Mouse (Mus musculus) G1E (cell line): ENCODE data around the gene Fxr1. TPM values are rescaled to one million over a fixed set of nuclear protein-coding genes. Genes with fewer than 3 reads are reported as not detected.
"Not testable (repeated sequence)": the region's sequence is repeated elsewhere in the genome, so short reads cannot be mapped to it uniquely, and the experiment has no call there.

Source experiments
- ATAC-seq: 2 replicates; pipeline ENCODE4 v1.8.0; 2016; ENCODE audit warnings: mild to moderate bottlenecking; ENCODE audit not compliant: insufficient number of reproducible peaks, poor library complexity, low FRiP score, severe bottlenecking; ENCODE audit errors: extremely low read depth
- DNase-seq: peaks from one replicate; pipeline ENCODE4 v3.0.0; 2012; ENCODE audit warnings: low spot score
- H3K27me3 ChIP-seq: 2 replicates; pipeline ENCODE4 v1.6.1; 2012; ENCODE audit warnings: mild to moderate bottlenecking, low read length, inconsistent platforms; ENCODE audit not compliant: insufficient read depth
- H3K36me3 ChIP-seq: replicated peaks from 2 replicates; pipeline ENCODE3; 2012; ENCODE audit warnings: mild to moderate bottlenecking, inconsistent platforms
- H3K4me1 ChIP-seq: 2 replicates; pipeline ENCODE4 v1.6.1; 2012; ENCODE audit warnings: low read depth, low read length, inconsistent platforms, mixed read lengths; ENCODE audit not compliant: insufficient read depth
- H3K4me3 ChIP-seq: 2 replicates; pipeline ENCODE4 v1.5.1; 2012; ENCODE audit warnings: low read depth, mild to moderate bottlenecking, inconsistent platforms, low read length, moderate library complexity, mixed read lengths
- H3K9me3 ChIP-seq: replicated peaks from 2 replicates; pipeline ENCODE4 v1.6.1; 2012; ENCODE audit warnings: inconsistent platforms
- CTCF ChIP-seq: IDR thresholded peaks from 2 replicates; pipeline ENCODE4 v1.5.1; 2012; ENCODE audit warnings: low read depth, low read length, inconsistent platforms, mixed read lengths
- GATA1 ChIP-seq: IDR thresholded peaks from 2 replicates; pipeline ENCODE4 v1.6.1; 2012; ENCODE audit warnings: borderline replicate concordance, low read length, inconsistent platforms, mixed read lengths
- GATA2 ChIP-seq: IDR thresholded peaks from 2 replicates; pipeline ENCODE4 v1.6.1; 2012; ENCODE audit warnings: low read depth, low read length, inconsistent platforms, borderline replicate concordance
- POLR2AphosphoS5 ChIP-seq: IDR thresholded peaks from 2 replicates; pipeline ENCODE4 v1.6.1; 2012; ENCODE audit warnings: low read depth, low read length, inconsistent platforms; ENCODE audit not compliant: insufficient replicate concordance
- TAL1 ChIP-seq: conservative IDR thresholded peaks from 2 replicates; pipeline ENCODE4 v1.6.1; 2012; ENCODE audit warnings: low read depth, low read length, inconsistent platforms, mixed read lengths
- polyA plus RNA-seq: library from polyadenylated mRNA; stranded (reverse); fragments of >175 nt; gene quantifications from 2 replicates; pipeline ENCODE4 v1.2.3, GENCODE M21; 2012
- total RNA-seq, 2 experiments: library from RNA; stranded (forward) in 1 of 2; stranded (reverse) in 1 of 2; fragments of 200-1000 nt in 1 of 2; fragments of >200 nt in 1 of 2; fragmentation: Nextera tagmentation in 1 of 2; gene quantifications; 2 replicates each; pipeline ENCODE4 v1.2.3; 2014 to 2017

The Fxr1 gene
- total and polyA plus RNA-seq, 3 experiments, result 26.6 to 280 (median 214) TPM

DNA sequence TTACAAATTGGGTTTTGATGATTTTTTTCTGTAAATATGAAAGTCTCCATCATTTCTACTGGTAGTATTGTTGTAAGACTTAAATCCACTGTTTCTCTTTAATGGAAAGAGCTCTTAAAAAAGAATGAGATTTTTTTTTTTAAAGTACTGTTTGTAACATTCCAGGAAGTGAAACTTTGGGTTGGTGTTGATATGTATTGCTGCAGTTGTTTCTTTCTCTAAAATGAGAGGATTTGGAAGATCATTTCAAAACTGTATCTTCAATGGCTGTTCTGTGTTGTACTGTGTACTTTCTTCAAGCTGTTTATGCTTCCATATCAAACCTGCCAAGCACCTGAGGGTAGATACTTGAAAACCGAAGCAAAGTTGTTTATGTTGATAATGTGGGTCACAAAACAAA, 15.1 kb downstream of the Fxr1 start:
- Histone ChIP-seq H3K9me3 (no peaks in the 10 kb centered on the region), H3K4me3 (no peak overlapping the region), H3K27me3 (no peaks in the 10 kb centered on the region), H3K4me1 (peaks cover 65% of the 10 kb centered on the region), H3K36me3 (peaks cover 14% of the 10 kb centered on the region)
- DNase-seq, result no peak
- ATAC-seq, result no peak
- TF ChIP-seq GATA2 (no peak), POLR2AphosphoS5 (no peak), GATA1 (no peak), CTCF (no peak), TAL1 (no peak)

DNA sequence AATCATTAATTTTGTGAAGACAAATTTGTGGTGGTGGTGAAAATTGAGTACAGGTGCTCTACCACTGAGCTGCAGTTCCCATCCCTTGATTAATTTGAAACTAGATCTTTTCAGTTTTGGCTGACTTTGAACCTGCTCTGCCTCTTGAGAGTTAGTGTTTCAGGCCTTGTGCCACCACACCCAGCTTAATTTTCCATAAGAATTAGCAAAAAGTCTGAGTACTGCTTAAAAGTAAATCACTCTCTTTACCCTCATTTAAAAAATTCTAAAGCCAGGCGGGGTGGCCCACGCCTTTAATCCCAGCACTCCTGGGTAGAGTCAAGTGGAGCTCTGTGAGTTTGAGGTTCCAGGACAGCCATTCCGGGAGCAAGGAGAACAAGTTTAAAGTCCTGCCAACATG, 16.0 kb downstream of the Fxr1 start:
- Histone ChIP-seq H3K4me1 (peaks cover 64% of the 10 kb centered on the region), H3K4me3 (no peak overlapping the region), H3K36me3 (peaks cover 23% of the 10 kb centered on the region), H3K27me3 (no peaks in the 10 kb centered on the region), H3K9me3 (no peaks in the 10 kb centered on the region)
- TF ChIP-seq CTCF (no peak), POLR2AphosphoS5 (no peak), GATA2 (no peak), GATA1 (no peak), TAL1 (no peak)
- no peak for ATAC-seq
- no peak for DNase-seq

GRCm38 (mm10) chr3:34041990-34042389, 22.2 kb downstream of the Fxr1 start:
- Histone ChIP-seq H3K36me3 (peaks cover 69% of the 10 kb centered on the region), H3K27me3 (no peaks in the 10 kb centered on the region), H3K9me3 (no peaks in the 10 kb centered on the region), H3K4me3 (no peak overlapping the region), H3K4me1 (peaks cover 27% of the 10 kb centered on the region; the same call in 1 of the 2 replicates)
- no peak for TF ChIP-seq TAL1
- no peak for TF ChIP-seq POLR2AphosphoS5
- no peak for TF ChIP-seq CTCF
- TF ChIP-seq GATA1, result no peak
- no peak for TF ChIP-seq GATA2
- DNase-seq (no peak), ATAC-seq (no peak)

- Histone ChIP-seq H3K4me3 (no peak overlapping the region), H3K9me3 (no peaks in the 10 kb centered on the region), H3K4me1 (peaks cover 5% of the 10 kb centered on the region; the same call in 1 of the 2 replicates), H3K27me3 (no peaks in the 10 kb centered on the region), H3K36me3 (peaks cover 73% of the 10 kb centered on the region)
- DNase-seq, result no peak
- no peak; the same call in 1 of the 2 replicates for ATAC-seq
- TF ChIP-seq GATA2 (no peak), POLR2AphosphoS5 (no peak), CTCF (no peak), TAL1 (no peak), GATA1 (no peak)
Measured at GRCm38 (mm10) chr3:34062352-34062751, 42.6 kb downstream of the Fxr1 start.

DNA sequence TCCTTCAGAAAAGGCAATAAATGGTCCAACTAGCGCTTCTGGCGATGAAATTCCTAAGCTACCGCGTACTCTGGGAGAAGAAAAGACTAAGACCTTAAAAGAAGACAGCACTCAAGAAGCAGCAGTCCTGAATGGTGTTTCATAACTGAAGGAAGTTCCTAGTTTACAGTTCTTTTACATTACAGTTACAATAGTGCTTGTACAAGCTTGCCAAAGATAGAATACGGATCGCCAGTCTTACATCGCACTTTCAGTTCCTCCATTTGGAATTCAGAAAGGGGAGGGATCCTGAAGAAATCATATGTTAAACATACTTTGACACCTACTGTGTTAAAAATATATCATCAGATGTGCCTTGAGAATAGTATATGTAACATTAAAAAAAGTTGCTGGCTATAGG, 49.2 kb downstream of the Fxr1 start:
- peaks cover 65% of the 10 kb centered on the region for H3K36me3 ChIP-seq
- not testable (repeated sequence) for ATAC-seq, H3K9me3 ChIP-seq, DNase-seq, H3K27me3 ChIP-seq, H3K4me3 ChIP-seq, H3K4me1 ChIP-seq

- Histone ChIP-seq H3K9me3 (no peaks in the 10 kb centered on the region), H3K36me3 (peaks cover 72% of the 10 kb centered on the region), H3K4me1 (peaks cover 2% of the 10 kb centered on the region; the same call in 1 of the 2 replicates), H3K4me3 (no peak overlapping the region), H3K27me3 (no peaks in the 10 kb centered on the region)
- no peak for TF ChIP-seq CTCF
- no peak for TF ChIP-seq GATA2
- TF ChIP-seq GATA1, result no peak
- TF ChIP-seq POLR2AphosphoS5, result no peak
- no peak for TF ChIP-seq TAL1
- DNase-seq, result no peak
- no peak for ATAC-seq
Measured at GRCm38 (mm10) chr3:34072726-34073125, 53.0 kb downstream of the Fxr1 start.

DNA sequence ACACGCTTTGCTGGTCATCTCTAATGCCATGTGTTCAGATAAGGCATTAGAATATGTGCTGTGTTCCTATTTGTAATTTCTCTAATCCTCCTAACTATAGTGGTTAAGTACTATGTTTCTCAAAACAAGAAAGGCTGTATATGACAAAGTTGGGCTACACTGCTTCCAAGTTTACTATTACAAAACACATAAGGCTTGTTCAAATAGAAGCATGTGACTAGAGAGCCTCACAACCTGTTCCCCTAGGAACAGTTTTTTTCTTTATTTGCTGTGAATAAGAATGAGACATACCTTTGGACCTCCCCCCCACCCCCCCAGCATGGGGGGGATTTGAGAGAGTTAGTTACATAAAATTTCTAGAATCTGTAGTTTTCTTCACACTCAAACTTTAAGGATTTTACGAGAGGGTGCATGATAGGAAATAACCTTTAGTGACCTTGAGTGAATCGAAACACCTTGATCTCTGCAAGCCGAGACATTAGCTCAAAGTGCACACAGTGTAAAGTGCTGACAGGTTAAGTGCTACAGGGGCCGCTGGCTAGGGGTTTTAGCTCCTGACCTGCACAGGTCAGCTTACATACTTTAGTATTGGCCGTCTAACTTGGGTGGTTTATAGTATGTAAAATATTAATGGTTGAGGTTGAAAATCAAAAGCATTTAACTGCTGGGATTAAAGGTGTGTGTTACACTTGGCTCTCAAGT, 56.5 kb downstream of the Fxr1 start:
- Histone ChIP-seq H3K4me3 (no peak overlapping the region), H3K9me3 (no peaks in the 10 kb centered on the region), H3K36me3 (peaks cover 84% of the 10 kb centered on the region), H3K27me3 (no peaks in the 10 kb centered on the region), H3K4me1 (peaks cover 23% of the 10 kb centered on the region)
- DNase-seq (no peak), ATAC-seq (no peak)
- TF ChIP-seq GATA1, result no peak
- TF ChIP-seq POLR2AphosphoS5, result no peak
- no peak for TF ChIP-seq CTCF
- no peak for TF ChIP-seq TAL1
